Mouse (Mus musculus): ENCODE measurements around the gene AY761184.
"Not testable (repeated sequence)": the region's sequence is repeated elsewhere in the genome, so short reads cannot be mapped to it uniquely, and the experiment has no call there.

DNA sequence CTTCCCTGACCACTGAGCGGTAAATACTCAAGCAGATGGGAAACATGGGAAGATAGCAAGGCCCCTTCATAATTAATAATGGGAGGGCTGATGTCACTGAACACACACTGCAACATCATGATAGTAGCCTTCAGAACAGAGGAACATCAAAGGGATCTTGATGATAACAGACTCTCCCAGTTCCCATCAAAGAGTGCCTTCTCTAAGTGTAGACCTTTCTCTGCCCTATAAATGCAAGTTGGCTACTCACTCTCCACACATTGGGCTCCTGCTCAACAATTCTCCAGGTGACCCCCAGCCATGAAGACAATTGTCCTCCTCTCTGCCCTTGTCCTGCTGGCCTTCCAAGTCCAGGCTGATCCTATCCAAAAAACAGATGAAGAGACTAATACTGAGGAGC, 37.9 kb downstream of the AY761184 start, which contains the start of gene Defa34:
- not testable (repeated sequence) for TF ChIP-seq POLR2A (IDR thresholded peaks at IDR 0.05; ENCODE audit: borderline replicate concordance, extremely low read depth, low read depth, low read length); CTCF (IDR thresholded peaks at IDR 0.05; ENCODE audit: insufficient read depth, low read length)
